Mouse (Mus musculus) forebrain, embryonic 11.5 days (tissue): ENCODE measurements at regions not wholly inside any gene's neighbourhood (a gene's known extent, or its start where the extent isn't known, plus 50 kb on each side); places are given as distances from the start of the nearest gene placed in this dataset.

Experiments used
- ATAC-seq: fragments of 200-750 bp; cut with Nextera tagmentation; replicated peaks from 2 replicates; pipeline ENCODE4 v1.8.0; 2017; ENCODE audit warnings: moderate TSS enrichment; ENCODE audit not compliant: low FRiP score
- DNase-seq: peaks from one replicate; pipeline ENCODE4 v3.0.0-alpha.2; 2017; ENCODE audit warnings: low spot score
- H3K27ac ChIP-seq: fragments of 300-500 bp; sonication (generic); 2 replicates; pipeline ENCODE4 v1.5.1; 2014; ENCODE audit warnings: low read depth, low read length
- H3K27me3 ChIP-seq: fragments of 300-500 bp; sonication (generic); 2 replicates; pipeline ENCODE4 v1.6.1; 2014; ENCODE audit warnings: mild to moderate bottlenecking, low read length, mixed read lengths; ENCODE audit not compliant: control insufficient read depth, insufficient read depth
- H3K36me3 ChIP-seq: fragments of 300-500 bp; sonication (generic); 2 replicates; pipeline ENCODE4 v1.6.1; 2014; ENCODE audit warnings: mild to moderate bottlenecking, low read length, moderate library complexity, mixed read lengths; ENCODE audit not compliant: control insufficient read depth, insufficient read depth
- H3K4me1 ChIP-seq: fragments of 300-500 bp; sonication (generic); replicated peaks from 2 replicates; pipeline ENCODE4 v1.6.1; 2014; ENCODE audit warnings: low read length, mixed read lengths; ENCODE audit not compliant: control insufficient read depth, insufficient read depth
- H3K4me2 ChIP-seq: fragments of 300-500 bp; sonication (generic); 2 replicates; pipeline ENCODE4 v1.6.1; 2014; ENCODE audit warnings: low read depth, mild to moderate bottlenecking, low read length, moderate library complexity, mixed read lengths; ENCODE audit not compliant: severe bottlenecking
- H3K4me3 ChIP-seq: fragments of 300-500 bp; sonication (generic); 2 replicates; pipeline ENCODE4 v1.5.1; 2014; ENCODE audit warnings: low read depth, low read length
- H3K9ac ChIP-seq: fragments of 300-500 bp; sonication (generic); 2 replicates; pipeline ENCODE4 v1.6.1; 2014; ENCODE audit warnings: low read length
- H3K9me3 ChIP-seq: fragments of 300-500 bp; sonication (generic); 2 replicates; pipeline ENCODE4 v1.6.1; 2016; ENCODE audit warnings: low read length, mixed read lengths; ENCODE audit not compliant: control insufficient read depth
- WGBS: fragments of 180-500 bp; shearing (Covaris S2); extraction: QIAGEN DNeasy Blood & Tissue Kit; methylation state at CpG from one replicate; pipeline ENCODE4 v1.1.7; 2014; 5-methylcytosine and 5-hydroxymethylcytosine counted together

DNA sequence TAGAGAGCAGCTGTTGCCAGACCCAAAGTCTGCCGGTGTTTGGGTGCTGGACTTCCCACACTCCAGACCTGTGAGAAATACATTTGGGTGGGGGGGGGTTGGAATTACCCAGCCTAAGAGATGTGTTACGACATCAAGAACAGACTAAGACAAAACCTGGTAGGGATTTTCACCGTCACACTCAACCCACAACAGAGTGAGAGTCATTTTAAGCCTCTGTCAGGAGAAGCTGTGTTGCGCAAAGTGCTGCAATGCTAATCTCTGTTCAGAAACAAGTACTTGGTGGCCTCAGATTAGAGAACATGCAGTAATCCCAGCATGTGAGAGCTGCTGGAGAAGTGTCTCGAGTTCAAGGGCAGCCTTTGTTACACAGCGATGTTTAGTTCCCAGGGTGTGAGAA lies 113.0 kb downstream of the Snx19 start:
- Histone ChIP-seq H3K27ac (no peak overlapping the region), H3K4me3 (no peak overlapping the region), H3K27me3 (no peaks in the 10 kb centered on the region), H3K9me3 (no peaks in the 10 kb centered on the region), H3K4me1 (no peaks in the 10 kb centered on the region), H3K4me2 (no peak overlapping the region), H3K36me3 (no peaks in the 10 kb centered on the region), H3K9ac (no peak overlapping the region)
- DNase-seq, result no peak
- whole genome bisulfite sequencing, result 89% methylated on average over 6 of the region's 6 CpGs
- ATAC-seq, result no peak

- Histone ChIP-seq H3K4me3 (no peak overlapping the region), H3K4me1 (no peaks in the 10 kb centered on the region), H3K9me3 (no peaks in the 10 kb centered on the region), H3K4me2 (no peak overlapping the region), H3K27me3 (no peaks in the 10 kb centered on the region), H3K36me3 (no peaks in the 10 kb centered on the region), H3K27ac (no peak overlapping the region), H3K9ac (no peak overlapping the region)
- ATAC-seq (no peak), DNase-seq (no peak)
- 50% methylated on average over 8 of the region's 8 CpGs for WGBS
Observed at GRCm38 (mm10) chr9:30536508-30537100, 109.7 kb downstream of the Snx19 start.

- no peak for ATAC-seq
Observed at GRCm38 (mm10) chr9:30534961-30535360, 108.1 kb downstream of the Snx19 start.

DNA sequence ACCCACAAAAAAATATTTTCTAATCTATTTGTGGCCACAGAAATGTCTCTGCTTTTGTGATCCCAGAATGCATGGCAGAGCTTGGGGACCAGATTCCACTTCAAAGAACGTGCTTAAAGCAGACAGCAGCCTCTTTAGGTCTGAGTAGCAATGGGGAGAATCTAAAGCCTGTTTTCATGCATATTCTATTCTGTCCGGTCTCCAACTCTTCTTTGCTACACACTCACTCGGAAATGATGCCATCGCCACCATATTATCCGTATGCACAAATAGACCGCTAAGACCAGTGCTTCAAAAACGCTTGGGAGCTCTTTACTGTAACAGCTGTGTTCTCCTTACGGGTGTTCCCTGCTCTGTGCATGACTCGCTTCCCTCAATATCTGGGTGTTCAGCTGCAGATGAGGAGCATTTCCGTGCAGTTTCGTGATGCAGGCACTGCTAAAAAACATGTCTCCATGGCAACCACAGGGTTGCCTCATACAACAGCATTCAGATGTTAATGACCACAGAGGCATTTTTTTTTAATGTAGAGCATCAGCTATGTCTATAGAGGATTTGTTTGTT lies 107.0 kb downstream of the Snx19 start:
- Histone ChIP-seq H3K27me3 (no peaks in the 10 kb centered on the region), H3K4me2 (no peak overlapping the region), H3K4me1 (no peaks in the 10 kb centered on the region), H3K9ac (no peak overlapping the region), H3K4me3 (no peak overlapping the region), H3K27ac (no peak overlapping the region), H3K9me3 (no peaks in the 10 kb centered on the region), H3K36me3 (no peaks in the 10 kb centered on the region)
- 70% methylated on average over 11 of the region's 11 CpGs for WGBS
- peak; percentile 60 for ATAC-seq
- no peak for DNase-seq

More at GRCm38 (mm10) chr9:30534961-30535360, 108.1 kb downstream of the Snx19 start:
- no peak overlapping the region for H3K9ac ChIP-seq
- H3K4me1 ChIP-seq, result no peaks in the 10 kb centered on the region
- H3K27me3 ChIP-seq, result no peaks in the 10 kb centered on the region
- H3K27ac ChIP-seq, result no peak overlapping the region
- no peak overlapping the region for H3K4me2 ChIP-seq
- no peaks in the 10 kb centered on the region for H3K9me3 ChIP-seq
- H3K4me3 ChIP-seq, result no peak overlapping the region
- no peaks in the 10 kb centered on the region for H3K36me3 ChIP-seq
- no peak for DNase-seq
- 73% methylated on average over 4 of the region's 4 CpGs for WGBS

- H3K36me3 ChIP-seq, result no peaks in the 10 kb centered on the region
- H3K4me3 ChIP-seq, result no peak overlapping the region
- H3K9me3 ChIP-seq, result no peaks in the 10 kb centered on the region
- H3K4me1 ChIP-seq, result no peaks in the 10 kb centered on the region
- no peak for ATAC-seq
- DNase-seq, result no peak
- no peak overlapping the region for H3K9ac ChIP-seq
- no peak overlapping the region for H3K4me2 ChIP-seq
- H3K27ac ChIP-seq, result no peak overlapping the region
- no peaks in the 10 kb centered on the region for H3K27me3 ChIP-seq
- 85% methylated on average over 9 of the region's 9 CpGs for WGBS
Observed at GRCm38 (mm10) chr9:30533091-30533779, 106.3 kb downstream of the Snx19 start.

GRCm38 (mm10) chr9:30525086-30525485 lies 98.2 kb downstream of the Snx19 start:
- no peaks in the 10 kb centered on the region for H3K4me1 ChIP-seq
- H3K9me3 ChIP-seq, result no peaks in the 10 kb centered on the region
- H3K4me2 ChIP-seq, result no peak overlapping the region
- no peak for ATAC-seq
- H3K27me3 ChIP-seq, result no peaks in the 10 kb centered on the region
- DNase-seq, result no peak
- no peak overlapping the region for H3K9ac ChIP-seq
- no peak overlapping the region for H3K27ac ChIP-seq
- H3K36me3 ChIP-seq, result no peaks in the 10 kb centered on the region
- WGBS, result 79% methylated on average over 5 of the region's 5 CpGs
- no peak overlapping the region for H3K4me3 ChIP-seq

GRCm38 (mm10) chr9:30524401-30525066 lies 97.6 kb downstream of the Snx19 start:
- H3K27me3 ChIP-seq, result no peaks in the 10 kb centered on the region
- H3K4me1 ChIP-seq, result no peaks in the 10 kb centered on the region
- H3K36me3 ChIP-seq, result no peaks in the 10 kb centered on the region
- H3K9ac ChIP-seq, result no peak overlapping the region
- ATAC-seq (no peak), DNase-seq (no peak)
- 88% methylated on average over 6 of the region's 6 CpGs for WGBS
- H3K27ac ChIP-seq, result no peak overlapping the region
- H3K4me3 ChIP-seq, result no peak overlapping the region
- H3K9me3 ChIP-seq, result no peaks in the 10 kb centered on the region
- no peak overlapping the region for H3K4me2 ChIP-seq

- 88% methylated on average over 2 of the region's 2 CpGs for WGBS
- DNase-seq, result no peak
- H3K9me3 ChIP-seq, result no peaks in the 10 kb centered on the region
- H3K36me3 ChIP-seq, result no peaks in the 10 kb centered on the region
- H3K27me3 ChIP-seq, result no peaks in the 10 kb centered on the region
- no peak overlapping the region for H3K27ac ChIP-seq
- ATAC-seq, result no peak
- no peak overlapping the region for H3K4me2 ChIP-seq
- H3K4me1 ChIP-seq, result no peaks in the 10 kb centered on the region
- no peak overlapping the region for H3K4me3 ChIP-seq
- H3K9ac ChIP-seq, result no peak overlapping the region
Observed at GRCm38 (mm10) chr9:30523852-30524251, 96.9 kb downstream of the Snx19 start.
